Mouse (Mus musculus) adipocyte (in vitro differentiated cells): ENCODE measurements around the gene Cmtm2b.

Source experiments
- DNase-seq: peaks from one replicate; pipeline ENCODE4 v3.0.0-alpha.2; 2016; ENCODE audit warnings: low spot score

Gene Cmtm2b

DNA sequence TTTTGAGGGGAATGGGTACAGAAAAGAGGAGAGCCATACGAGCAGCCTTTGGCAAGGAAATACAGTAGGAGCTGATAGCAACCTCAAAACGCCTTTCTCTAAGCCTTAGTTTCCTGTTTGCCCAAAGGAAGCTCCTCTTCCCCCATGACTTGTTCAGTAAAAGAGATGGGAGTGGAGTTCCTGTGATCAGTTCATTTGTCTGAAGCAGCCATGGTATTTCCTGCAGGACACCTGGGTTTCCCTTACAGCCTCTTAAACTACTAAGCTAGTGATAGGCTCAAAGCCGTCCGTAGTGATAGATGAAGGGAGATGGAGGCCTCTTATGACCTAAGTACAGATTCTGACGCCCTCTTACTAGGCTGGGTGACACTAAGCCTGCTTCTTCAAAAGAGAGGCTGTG lies 20.4 kb downstream of the Cmtm2b start:
- no peak for DNase-seq

DNA sequence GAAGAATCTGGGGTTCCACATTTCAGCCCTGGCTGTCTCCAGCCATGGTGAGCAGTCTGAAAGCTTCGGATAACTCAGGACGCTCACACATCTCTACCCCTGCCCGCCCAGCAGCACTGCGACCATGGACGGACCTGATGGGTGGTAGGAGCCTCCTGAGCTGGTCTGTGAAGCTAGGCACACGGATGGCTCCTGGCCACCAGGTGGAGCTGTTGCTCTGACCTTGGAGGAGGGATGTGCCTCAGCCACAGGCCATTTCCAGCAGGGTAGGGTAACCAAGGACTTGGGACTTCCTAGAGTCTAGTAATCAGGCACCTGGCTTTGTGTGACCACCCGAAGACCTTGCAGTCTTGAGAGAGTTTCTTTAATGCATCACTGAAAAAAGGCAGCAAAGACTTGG lies 21.9 kb downstream of the Cmtm2b start:
- DNase-seq, result peak; percentile 91

DNA sequence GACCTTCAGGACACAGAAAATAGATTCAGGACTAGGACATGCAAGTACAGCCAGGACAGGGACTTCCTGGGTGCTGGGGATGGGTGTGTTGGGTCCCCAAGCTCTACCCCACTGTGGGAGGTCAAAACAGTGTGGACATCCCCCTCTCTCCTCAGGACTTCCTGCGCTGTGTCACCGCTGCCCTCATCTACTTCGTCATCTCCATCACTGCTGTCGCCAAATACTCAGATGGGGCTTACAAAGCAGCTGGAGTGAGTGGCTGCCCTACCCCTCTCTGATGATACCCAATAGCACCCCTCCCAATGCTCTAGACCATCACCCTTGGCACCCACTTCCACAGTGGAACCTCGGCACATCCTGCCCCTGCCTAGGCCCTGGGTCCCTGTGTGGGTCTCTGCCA lies 22.6 kb downstream of the Cmtm2b start:
- DNase-seq, result no peak

DNA sequence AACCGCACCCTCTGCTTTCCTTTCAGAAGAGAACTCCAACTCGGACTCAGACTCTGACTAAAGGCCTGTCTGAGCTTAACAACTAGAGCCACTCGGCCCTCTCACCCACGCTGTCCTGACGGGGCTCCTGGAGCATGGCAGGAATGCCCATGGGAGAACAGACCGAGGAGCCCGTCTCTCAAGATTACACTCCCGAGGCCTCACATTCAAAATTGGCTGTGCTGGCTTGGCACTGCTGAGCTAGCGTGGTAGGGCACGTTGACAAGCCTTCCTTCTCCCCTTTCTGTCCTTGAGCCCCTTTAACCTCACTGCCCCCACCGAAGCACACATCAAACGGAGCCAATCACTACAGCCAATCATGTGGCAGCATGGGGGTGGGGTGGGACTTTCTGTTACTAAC lies 24.7 kb downstream of the Cmtm2b start:
- DNase-seq, result no peak

DNA sequence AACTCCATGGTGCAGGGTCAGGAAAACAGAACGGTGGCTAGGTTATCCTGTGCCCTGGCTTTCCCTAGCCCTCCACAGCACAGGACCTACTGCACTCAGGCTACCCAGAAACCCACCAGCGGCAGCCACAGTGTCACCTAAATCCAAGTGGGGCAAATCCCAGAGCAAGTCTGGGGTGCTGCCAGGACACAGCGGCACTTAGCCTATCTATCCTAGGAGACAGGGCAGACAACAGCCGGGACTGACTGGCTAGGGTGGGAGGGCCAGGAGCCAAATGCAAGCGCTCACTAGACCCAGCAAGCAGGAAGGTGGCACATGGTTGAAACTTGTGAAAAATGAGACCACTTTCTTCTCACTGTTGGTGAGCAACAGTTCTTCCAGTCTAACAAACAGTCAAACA lies 26.9 kb downstream of the Cmtm2b start:
- peak; percentile 44 for DNase-seq

DNA sequence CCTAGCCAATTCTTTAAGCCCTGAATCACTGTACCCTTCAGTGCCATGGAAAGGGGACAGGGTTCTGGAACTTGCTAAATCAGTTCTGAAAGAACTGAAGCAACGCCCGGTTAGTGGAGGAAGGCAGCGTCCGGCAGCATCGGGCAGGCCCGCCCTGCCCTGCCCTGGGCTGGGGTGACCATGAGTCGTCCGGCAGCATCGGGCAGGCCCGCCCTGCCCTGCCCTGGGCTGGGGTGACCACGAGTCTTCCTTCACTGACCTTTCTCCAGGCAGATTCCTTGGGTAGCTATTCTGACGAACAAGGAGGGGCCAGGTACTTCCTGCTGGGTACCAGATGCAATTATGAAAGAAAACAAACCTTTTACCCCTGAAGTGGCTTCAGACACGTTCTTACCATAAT lies 28.0 kb downstream of the Cmtm2b start:
- no peak for DNase-seq

DNA sequence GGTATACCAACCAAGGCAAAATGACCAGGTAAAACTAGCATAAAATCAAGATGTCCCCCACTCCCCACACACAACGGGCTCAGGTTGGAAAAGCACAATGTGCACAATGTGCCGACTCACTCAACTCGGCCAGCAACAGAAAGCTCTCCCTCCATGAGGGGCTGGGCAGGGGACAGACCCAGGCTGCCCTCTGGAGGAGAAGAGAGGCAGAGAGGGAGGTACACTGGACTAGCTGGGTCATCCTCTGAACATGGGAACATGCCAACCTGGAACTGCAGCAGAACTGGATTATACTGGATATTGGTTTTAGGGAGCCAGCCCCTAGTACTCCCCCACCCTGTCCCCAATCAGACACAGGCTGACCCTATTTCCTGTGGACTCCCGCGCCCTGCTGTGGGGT lies 31.2 kb downstream of the Cmtm2b start:
- no peak for DNase-seq

DNA sequence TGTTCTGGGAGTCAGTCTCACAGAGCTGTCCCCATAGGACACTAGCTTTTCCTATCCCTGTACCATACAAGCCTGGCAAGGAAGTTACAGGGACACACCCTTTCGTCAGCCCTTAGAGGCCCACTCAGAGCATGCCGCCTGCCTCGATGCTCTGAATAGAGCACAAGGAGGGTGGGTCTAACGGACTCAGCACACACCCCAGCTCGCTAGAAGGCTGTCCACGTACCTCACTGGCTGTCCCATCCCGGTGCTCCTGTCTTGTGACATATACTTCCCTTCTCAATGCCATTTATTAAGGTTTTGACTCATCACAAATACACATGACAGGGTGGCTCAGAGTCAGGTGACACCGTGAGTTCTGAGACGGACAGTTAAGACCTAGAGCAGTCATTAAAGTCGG lies 32.5 kb downstream of the Cmtm2b start:
- DNase-seq, result no peak

DNA sequence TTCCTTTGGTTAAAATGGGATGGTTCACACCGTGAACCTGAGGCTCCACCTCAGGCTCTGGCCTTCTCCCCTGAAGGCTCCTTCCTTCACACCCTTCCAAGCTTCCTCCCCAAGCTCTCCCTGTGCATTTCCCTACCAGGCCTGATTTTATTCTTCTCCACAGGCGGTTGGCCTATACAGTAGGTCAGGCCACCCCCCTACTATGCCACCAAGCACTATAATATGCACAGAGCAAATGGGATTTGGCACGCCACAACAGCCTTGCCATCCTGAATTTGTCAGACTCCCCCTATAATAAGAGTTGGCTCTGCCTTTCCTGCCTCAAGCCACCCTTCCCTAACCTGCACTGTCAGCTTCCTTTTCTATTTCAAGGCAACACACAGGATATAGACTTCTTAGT lies 36.6 kb downstream of the Cmtm2b start:
- DNase-seq, result no peak

DNA sequence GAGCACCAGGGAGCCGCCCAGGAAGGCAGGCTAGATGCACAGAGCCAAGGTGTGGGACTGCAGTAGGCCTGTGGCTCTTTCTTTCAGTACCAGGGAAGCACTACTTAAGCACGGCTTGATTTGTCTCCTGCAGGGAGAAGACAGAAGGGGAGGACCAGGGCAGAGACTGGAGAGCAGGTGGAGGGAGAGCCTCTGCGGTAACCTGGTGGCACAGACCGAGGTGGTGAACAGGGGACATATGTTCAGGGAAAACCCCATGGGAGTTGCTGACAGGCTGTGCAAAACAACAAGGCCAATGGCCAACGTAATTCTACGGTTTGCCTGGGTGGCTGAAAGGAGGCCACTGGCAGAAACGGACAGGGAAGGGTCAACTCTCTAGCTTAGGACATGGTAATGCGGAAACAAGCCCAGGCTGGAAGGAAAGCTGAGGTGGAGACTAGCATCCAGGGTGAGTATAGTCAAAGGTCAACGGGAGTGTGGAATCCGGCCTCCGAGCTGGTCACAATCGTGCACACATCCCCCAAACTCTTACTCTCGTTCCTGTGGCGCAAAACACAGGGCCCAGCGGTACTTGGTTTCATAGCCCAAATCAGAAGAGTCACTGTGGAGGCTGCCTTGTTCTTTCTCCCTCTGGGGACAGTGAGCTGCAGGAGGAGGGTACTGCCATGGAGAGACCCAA lies 37.9 kb downstream of the Cmtm2b start:
- DNase-seq, result peak; percentile 65

DNA sequence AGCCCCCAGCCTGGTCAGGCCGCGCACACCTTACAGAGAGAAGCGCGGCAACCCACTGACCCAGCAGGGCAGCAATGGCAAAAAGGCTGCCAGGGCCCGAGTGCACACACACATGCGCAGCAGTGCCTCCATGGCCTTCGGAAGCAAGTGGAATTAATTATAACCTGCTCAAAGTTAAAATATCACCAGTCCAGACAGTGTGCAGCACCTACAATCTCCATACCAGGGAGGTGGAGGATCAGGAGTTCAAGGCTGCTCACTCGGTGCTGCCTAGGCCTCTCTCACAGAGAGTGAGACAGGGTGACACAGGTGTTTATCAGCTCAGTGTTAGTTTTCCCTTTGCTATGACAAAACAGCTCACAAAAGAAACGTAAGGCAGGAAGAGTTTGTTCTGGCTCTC lies 43.7 kb downstream of the Cmtm2b start:
- no peak for DNase-seq

DNA sequence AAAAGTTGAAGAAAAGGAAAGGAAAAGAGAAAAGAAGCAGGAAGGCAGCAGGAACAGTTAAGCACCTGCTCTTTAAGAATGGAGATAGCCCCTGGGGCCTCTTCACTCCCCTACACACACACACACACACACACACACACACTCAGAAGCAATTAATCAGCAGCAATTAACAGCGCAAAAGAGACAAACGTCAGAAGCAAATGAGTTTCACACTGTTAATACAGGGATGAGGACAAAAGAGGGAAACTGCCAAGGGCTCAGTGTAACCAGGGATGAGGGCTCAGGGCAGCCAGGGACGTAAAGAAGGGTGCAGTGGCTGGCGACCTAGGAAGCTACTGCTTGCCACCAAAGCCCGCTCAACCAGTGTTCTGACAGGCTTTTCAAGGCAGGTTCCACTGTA lies 45.4 kb downstream of the Cmtm2b start:
- DNase-seq, result no peak

DNA sequence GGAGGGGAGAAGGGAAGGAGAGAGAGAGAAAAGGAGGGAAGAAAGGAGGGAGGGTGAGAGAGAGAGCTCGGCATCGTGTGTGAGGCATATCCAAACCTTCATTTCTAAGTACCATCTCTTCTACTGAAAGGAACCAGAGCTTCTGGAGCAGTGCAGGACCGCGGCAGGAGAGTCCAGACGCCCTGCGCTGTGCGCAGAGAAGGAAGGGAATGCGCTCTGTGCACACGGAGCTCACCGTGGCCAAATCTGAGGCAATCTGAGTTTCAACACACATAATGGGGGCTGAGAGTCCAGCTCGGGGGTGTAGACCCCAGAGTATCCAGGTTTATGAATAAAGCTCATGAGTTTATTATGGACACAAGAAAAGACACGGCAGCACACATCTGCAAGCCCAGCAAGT lies 47.6 kb downstream of the Cmtm2b start:
- DNase-seq, result no peak

DNA sequence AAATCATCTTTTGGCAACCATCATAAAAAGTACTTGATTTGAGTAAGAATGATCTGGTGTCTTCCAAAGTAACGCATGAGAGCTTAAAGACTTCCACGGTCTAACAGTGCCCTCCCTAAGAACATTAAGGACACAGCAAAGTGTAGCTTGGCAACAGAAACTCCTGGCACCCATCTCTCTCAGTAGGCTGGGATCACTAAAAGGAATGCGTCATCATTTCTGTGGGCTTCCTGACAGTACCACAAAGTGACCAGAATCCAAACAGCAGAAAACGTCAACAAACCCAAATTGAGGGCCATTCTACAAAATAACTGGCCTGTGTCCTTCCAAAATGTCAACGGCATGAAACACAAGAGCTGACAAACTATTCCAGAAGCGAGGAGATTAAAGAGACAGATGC lies 48.0 kb downstream of the Cmtm2b start:
- DNase-seq, result no peak

DNA sequence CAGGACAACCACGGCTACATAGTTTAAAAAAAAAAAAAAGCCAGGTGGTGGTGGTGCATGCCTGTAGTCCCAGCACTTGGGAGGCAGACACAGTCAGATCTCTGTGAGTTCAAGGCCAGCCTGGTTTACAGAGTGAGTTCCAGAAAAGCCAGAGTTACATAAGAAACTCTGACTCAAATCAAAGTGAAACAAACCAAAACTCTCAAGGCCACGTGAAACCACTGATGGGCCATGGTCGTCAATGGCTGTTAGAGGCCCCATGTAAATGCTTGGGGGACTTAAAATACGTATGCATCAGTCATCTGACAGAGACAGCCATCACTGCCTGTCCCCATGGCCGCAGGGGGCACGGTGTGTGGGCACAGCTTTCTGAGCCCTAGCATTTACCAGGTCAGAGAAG lies 49.1 kb downstream of the Cmtm2b start:
- no peak for DNase-seq

DNA sequence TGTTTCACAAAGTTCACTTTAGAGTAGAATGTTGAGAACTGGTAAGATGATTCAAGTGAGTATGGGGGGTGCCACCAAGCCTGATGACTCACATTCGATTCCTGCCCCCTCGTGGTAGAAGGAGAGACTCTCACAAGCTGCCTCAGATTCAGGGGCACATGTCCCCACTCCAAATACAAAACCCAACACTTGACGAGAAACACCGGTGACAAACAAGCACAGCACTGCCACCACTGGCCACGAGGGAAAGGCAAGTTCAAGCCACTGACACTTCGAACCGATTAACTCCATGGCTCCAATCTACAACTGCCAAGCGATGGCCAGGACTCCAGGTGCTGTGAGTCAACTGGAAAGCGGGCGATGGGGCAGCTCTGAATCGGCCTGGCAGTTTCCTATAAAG lies 51.7 kb downstream of the Cmtm2b start:
- DNase-seq, result no peak

DNA sequence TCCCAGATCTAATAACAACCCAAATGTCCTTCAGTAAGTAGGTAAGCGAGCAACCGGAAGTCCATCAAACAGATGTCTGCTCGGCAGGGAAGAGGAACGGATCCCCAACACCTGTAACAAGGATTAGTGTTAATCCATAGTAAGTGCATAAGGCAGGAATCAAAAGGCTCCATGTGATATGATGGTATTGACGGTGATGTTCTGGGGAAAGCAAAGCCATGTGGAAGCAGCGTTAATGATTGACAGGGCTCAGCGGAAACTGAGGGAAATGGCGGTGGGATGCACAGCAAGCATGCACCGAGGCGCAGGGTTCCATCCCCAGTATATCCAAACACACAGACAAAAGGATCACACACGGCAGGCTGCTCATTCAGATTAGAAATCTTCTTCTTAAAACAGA lies 52.2 kb downstream of the Cmtm2b start:
- no peak for DNase-seq

DNA sequence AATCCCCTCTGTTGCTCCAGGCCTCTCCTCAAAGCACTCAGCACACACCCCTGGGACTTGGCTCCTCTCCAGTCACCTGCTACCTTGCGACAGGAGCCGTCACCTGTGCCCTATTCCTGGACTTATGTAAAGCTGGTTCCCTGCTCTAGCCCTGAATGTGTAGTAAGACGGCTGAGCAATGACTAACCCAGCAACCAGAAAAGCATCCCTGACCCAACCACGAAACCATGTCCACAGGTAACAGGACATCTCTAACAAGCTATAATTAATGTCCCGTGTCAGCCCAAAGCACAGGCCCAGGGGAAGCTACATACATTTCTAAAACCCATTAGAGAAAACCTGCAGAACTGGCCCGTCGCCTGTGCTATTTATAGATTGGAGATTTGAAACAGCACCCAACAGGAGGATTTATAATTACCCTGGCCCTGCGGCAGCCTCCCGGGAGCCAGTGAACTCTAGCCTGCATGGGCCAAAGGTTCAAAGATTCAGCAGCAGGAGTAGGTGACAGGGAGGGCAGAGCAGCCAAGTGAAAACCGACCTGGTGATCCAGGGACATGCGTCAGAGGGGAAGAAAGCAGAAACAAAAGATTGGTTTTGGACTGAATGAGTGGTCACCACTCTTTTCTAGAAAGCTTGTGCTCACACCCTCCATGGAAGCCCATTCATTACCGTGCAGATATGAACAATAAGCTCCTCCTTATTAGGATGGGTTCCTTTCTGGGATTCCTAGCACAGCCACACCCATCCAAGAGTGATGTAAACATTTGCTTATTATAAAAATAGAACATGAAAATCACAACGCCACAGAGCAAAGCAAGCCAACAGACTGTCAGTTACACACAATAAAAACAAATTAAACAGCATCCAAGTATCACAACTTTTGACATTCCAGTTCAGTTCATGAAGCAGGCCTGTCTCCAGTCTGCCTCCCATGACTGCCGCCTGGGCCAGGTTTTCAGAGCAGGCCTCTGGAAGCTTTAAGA lies 53.1 kb downstream of the Cmtm2b start:
- peak; percentile 42 for DNase-seq

DNA sequence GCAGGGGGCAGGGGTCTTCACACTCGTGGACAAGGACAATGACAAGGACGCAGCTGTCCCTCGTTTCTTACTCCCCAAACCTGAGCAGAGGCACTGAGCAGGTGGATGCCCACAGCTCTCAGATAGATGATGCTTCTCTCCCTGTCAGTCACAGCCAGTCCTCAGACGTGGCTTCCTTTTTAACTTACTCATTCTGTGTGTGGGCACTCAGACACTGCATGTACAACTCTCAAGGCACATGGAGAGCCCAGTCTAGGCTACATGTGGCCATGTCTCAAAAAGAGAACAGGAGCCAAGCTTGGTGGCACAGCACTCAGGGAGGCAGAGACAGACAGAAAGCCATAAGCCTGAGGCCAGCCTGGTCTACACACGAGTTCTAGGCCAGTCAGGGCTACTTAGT lies 53.9 kb downstream of the Cmtm2b start:
- DNase-seq, result no peak

DNA sequence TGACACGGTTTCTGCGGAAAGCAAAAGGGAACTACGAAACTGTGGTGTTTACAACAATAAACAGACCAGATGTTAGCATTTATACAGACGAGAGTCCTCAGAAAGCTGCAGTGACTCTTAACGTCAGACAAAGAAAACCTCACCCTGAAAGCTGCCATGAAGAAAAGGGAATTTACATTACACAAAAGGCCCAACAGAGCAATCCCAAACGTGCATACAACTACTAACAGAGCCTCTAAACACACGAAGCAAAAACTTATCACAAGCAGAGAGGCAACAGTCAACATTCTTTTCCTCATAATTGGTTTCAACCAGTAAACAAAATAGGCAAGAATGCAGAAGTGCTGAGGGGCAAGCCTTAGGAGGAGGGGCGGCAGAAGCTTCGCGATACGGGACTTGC lies 54.6 kb downstream of the Cmtm2b start:
- DNase-seq, result no peak

DNA sequence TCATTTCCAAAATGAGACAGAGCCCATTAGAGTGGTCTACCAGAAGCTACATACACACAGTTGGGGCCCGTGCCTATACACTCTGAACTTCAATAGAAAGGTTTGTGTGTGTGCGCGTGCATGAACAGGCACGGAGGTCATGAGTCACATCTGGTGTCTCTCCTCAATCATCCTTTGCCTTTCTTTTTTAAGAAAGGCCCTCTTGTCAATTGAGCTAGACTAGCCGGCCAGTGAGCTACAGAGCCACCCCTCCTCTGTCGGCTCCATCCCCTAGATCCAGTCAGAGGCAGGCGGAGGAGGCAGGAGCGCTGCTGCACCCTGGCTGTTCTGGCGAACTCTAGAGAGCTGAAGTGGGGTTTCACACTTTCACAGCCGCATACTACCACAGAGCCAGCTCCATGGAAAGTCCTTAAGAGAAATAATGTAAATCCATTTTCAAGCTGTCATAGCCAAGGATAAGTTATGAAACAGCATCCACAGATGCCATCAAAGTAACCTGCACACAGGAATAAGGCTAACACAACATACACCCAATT lies 57.3 kb downstream of the Cmtm2b start:
- DNase-seq, result no peak

DNA sequence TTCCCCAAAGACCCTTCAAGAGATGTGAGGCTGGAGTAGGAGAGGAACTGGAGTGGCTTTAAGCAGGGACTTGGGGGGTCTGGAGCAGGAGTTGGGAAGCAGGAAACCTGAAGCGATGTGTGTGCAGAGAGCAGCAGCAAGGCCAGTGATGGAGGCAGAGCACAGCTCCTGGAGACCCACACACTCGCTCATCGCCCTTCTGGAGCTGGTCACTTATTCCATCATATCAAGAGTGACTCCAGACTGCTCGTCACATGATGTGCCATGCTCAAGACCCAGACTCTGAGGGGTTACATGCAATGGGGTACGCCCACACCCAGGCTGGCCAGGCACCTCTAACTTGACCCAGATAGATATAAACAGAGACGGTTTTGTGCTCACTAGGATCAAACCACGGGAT lies 58.2 kb downstream of the Cmtm2b start:
- no peak for DNase-seq
